Mouse (Mus musculus) limb, embryonic 11.5 days (tissue): ENCODE results near the gene C1s2. TPM values are rescaled to one million over a fixed set of nuclear protein-coding genes. Genes with fewer than 3 reads are reported as not detected.
"Not testable (repeated sequence)": the region's sequence is repeated elsewhere in the genome, so short reads cannot be mapped to it uniquely, and the experiment has no call there.

Source experiments
- ATAC-seq: fragments of 200-750 bp; cut with Nextera tagmentation; 2 replicates; pipeline ENCODE4 v1.8.0; 2017; ENCODE audit warnings: low read depth; ENCODE audit not compliant: insufficient number of reproducible peaks, low FRiP score, low TSS enrichment
- DNase-seq: peaks from one replicate; pipeline ENCODE4 v3.0.0-alpha.2; 2015; ENCODE audit warnings: low spot score
- H3K27ac ChIP-seq: fragments of 300-500 bp; sonication (generic); replicated peaks from 2 replicates; pipeline ENCODE4 v1.5.1; 2014; ENCODE audit warnings: low read depth, mild to moderate bottlenecking, low read length
- H3K27me3 ChIP-seq: fragments of 300-500 bp; sonication (generic); 2 replicates; pipeline ENCODE4 v1.6.1; 2014; ENCODE audit warnings: mild to moderate bottlenecking, low read length, mixed read lengths; ENCODE audit not compliant: control insufficient read depth, insufficient read depth
- H3K36me3 ChIP-seq: fragments of 300-500 bp; sonication (generic); 2 replicates; pipeline ENCODE4 v1.6.1; 2014; ENCODE audit warnings: mild to moderate bottlenecking, low read length, moderate library complexity, mixed read lengths; ENCODE audit not compliant: control insufficient read depth, insufficient read depth
- H3K4me1 ChIP-seq: fragments of 300-500 bp; sonication (generic); 2 replicates; pipeline ENCODE4 v1.6.1; 2014; ENCODE audit warnings: low read length, mixed read lengths; ENCODE audit not compliant: control insufficient read depth, insufficient read depth
- H3K4me2 ChIP-seq: fragments of 300-500 bp; sonication (generic); 2 replicates; pipeline ENCODE4 v1.6.1; 2014; ENCODE audit warnings: low read depth, mild to moderate bottlenecking, moderate library complexity; ENCODE audit not compliant: severe bottlenecking
- H3K4me3 ChIP-seq: fragments of 300-500 bp; sonication (generic); 2 replicates; pipeline ENCODE4 v1.5.1; 2014; ENCODE audit warnings: low read depth, low read length
- H3K9ac ChIP-seq: fragments of 300-500 bp; sonication (generic); 2 replicates; pipeline ENCODE4 v1.6.1; 2014; ENCODE audit warnings: mild to moderate bottlenecking, low read length
- H3K9me3 ChIP-seq: fragments of 300-500 bp; sonication (generic); 2 replicates; pipeline ENCODE4 v1.6.1; 2016; ENCODE audit warnings: low read length; ENCODE audit not compliant: control insufficient read depth
- WGBS: fragments of 180-500 bp; shearing (Covaris S2); extraction: QIAGEN DNeasy Blood & Tissue Kit; methylation state at CpG from one replicate; pipeline ENCODE4 v1.1.7; 2014; 5-methylcytosine and 5-hydroxymethylcytosine counted together
- polyA plus RNA-seq: library from polyadenylated mRNA; unstranded; fragments of >200 nt; fragmentation: Nextera tagmentation; extraction: Ambion mirVana; gene quantifications from 2 replicates; pipeline ENCODE4 v1.2.1, GENCODE M21; 2014

The C1s2 gene
- not detected in 2 replicates for polyA plus RNA-seq

GRCm38 (mm10) chr6:124635985-124636384, at the start of gene C1s2:
C1s2 (minus strand) TSS chr6:124636085.
- 80% methylated on average over 2 of the region's 2 CpGs for WGBS
- not testable (repeated sequence) for H3K9me3 ChIP-seq, H3K4me2 ChIP-seq, H3K9ac ChIP-seq, H3K4me3 ChIP-seq, H3K4me1 ChIP-seq, ATAC-seq, H3K27ac ChIP-seq, DNase-seq, H3K36me3 ChIP-seq, H3K27me3 ChIP-seq

- Histone ChIP-seq H3K4me3 (no peak overlapping the region), H3K27ac (no peak overlapping the region), H3K9me3 (no peaks in the 10 kb centered on the region), H3K36me3 (no peaks in the 10 kb centered on the region), H3K4me2 (no peak overlapping the region), H3K9ac (no peak overlapping the region), H3K4me1 (no peaks in the 10 kb centered on the region), H3K27me3 (no peaks in the 10 kb centered on the region)
- 69% methylated on average over 14 of the region's 14 CpGs for WGBS
- no peak for DNase-seq
- no peak for ATAC-seq
Measured at GRCm38 (mm10) chr6:124683591-124684417, 47.9 kb upstream of the C1s2 start.

GRCm38 (mm10) chr6:124682291-124682690, 46.4 kb upstream of the C1s2 start:
- H3K9me3 ChIP-seq, H3K4me2 ChIP-seq, H3K27ac ChIP-seq, ATAC-seq, H3K4me1 ChIP-seq, DNase-seq, H3K27me3 ChIP-seq, H3K9ac ChIP-seq, H3K36me3 ChIP-seq, H3K4me3 ChIP-seq: not testable (repeated sequence)
- WGBS, result 82% methylated on average over 6 of the region's 6 CpGs

- Histone ChIP-seq H3K27me3 (no peaks in the 10 kb centered on the region), H3K27ac (no peak overlapping the region), H3K36me3 (no peaks in the 10 kb centered on the region), H3K4me3 (no peak overlapping the region), H3K4me2 (no peak overlapping the region), H3K9me3 (no peaks in the 10 kb centered on the region), H3K9ac (no peak overlapping the region), H3K4me1 (no peaks in the 10 kb centered on the region)
- ATAC-seq (no peak), DNase-seq (no peak)
- whole genome bisulfite sequencing, result 95% methylated on average over 3 of the region's 3 CpGs
Measured at GRCm38 (mm10) chr6:124679486-124679885, 43.6 kb upstream of the C1s2 start.

GRCm38 (mm10) chr6:124678769-124679168, 42.9 kb upstream of the C1s2 start:
- Histone ChIP-seq H3K9ac (no peak overlapping the region), H3K4me2 (no peak overlapping the region), H3K4me3 (no peak overlapping the region), H3K27me3 (no peaks in the 10 kb centered on the region), H3K4me1 (no peaks in the 10 kb centered on the region), H3K36me3 (no peaks in the 10 kb centered on the region), H3K27ac (no peak overlapping the region), H3K9me3 (no peaks in the 10 kb centered on the region)
- WGBS, result 97% methylated on average over 7 of the region's 7 CpGs
- no peak for DNase-seq
- ATAC-seq, result no peak

- Histone ChIP-seq H3K27me3 (no peaks in the 10 kb centered on the region), H3K9ac (no peak overlapping the region), H3K4me3 (no peak overlapping the region), H3K9me3 (no peaks in the 10 kb centered on the region), H3K4me1 (no peaks in the 10 kb centered on the region; the same call in 1 of the 2 replicates), H3K27ac (no peak overlapping the region), H3K36me3 (no peaks in the 10 kb centered on the region), H3K4me2 (no peak overlapping the region)
- ATAC-seq (no peak), DNase-seq (no peak)
- WGBS, result 85% methylated on average over 6 of the region's 6 CpGs
Measured at GRCm38 (mm10) chr6:124676171-124676570, 40.3 kb upstream of the C1s2 start.

- DNase-seq (no peak), ATAC-seq (no peak)
- no peaks in the 10 kb centered on the region for H3K27me3 ChIP-seq
- H3K4me1 ChIP-seq, result no peaks in the 10 kb centered on the region; the same call in 1 of the 2 replicates
- H3K27ac ChIP-seq, result no peak overlapping the region
- H3K9me3 ChIP-seq, result no peaks in the 10 kb centered on the region
- H3K4me2 ChIP-seq, result no peak overlapping the region
- H3K36me3 ChIP-seq, result no peaks in the 10 kb centered on the region
- 95% methylated on average over 7 of the region's 7 CpGs for WGBS
- no peak overlapping the region for H3K4me3 ChIP-seq
- H3K9ac ChIP-seq, result no peak overlapping the region
Measured at GRCm38 (mm10) chr6:124674591-124674990, 38.7 kb upstream of the C1s2 start.

- WGBS, result 94% methylated on average over 9 of the region's 9 CpGs
- H3K27ac ChIP-seq, result no peak overlapping the region
- no peaks in the 10 kb centered on the region; the same call in 1 of the 2 replicates for H3K4me1 ChIP-seq
- H3K9ac ChIP-seq, result no peak overlapping the region
- ATAC-seq (no peak), DNase-seq (no peak)
- H3K4me2 ChIP-seq, result no peak overlapping the region
- H3K9me3 ChIP-seq, result no peaks in the 10 kb centered on the region
- H3K4me3 ChIP-seq, result no peak overlapping the region
- H3K27me3 ChIP-seq, result no peaks in the 10 kb centered on the region
- H3K36me3 ChIP-seq, result no peaks in the 10 kb centered on the region
Measured at GRCm38 (mm10) chr6:124673619-124674018, 37.7 kb upstream of the C1s2 start.
